Mouse (Mus musculus): ENCODE measurements at regions not wholly inside any gene's neighbourhood (a gene's known extent, or its start where the extent isn't known, plus 50 kb on each side); places are given as distances from the start of the nearest gene placed in this dataset.

- Histone ChIP-seq H3K27me3 (ENCODE audit: control insufficient read depth, insufficient read depth, low read length) (no peaks in the 10 kb centered on the region), H3K4me3 (ENCODE audit: low read depth, low read length) (no peak overlapping the region), H3K27ac (ENCODE audit: low read depth, low read length) (no peak overlapping the region), H3K36me3 (ENCODE audit: control insufficient read depth, insufficient read depth, low read length) (no peaks in the 10 kb centered on the region), H3K4me1 (replicated peaks; ENCODE audit: control insufficient read depth, insufficient read depth, low read length) (no peaks in the 10 kb centered on the region), H3K9ac (ENCODE audit: low read depth, low read length) (no peak overlapping the region), H3K4me2 (replicated peaks; ENCODE audit: low read depth, low read length) (no peak overlapping the region), H3K9me3 (ENCODE audit: control insufficient read depth, low read length) (no peaks in the 10 kb centered on the region)
- ATAC-seq (ENCODE audit: low FRiP score) (peak; percentile 63), DNase-seq (ENCODE audit: low spot score) (peak; percentile 11)
- WGBS, result 45% methylated on average over 4 of the region's 4 CpGs
Measured at GRCm38 (mm10) chr15:42047088-42047976, 1913.2 kb downstream of the 9330182O14Rik start.

- no peak for DNase-seq (ENCODE audit: low spot score)
- H3K27me3 ChIP-seq (ENCODE audit: control insufficient read depth, insufficient read depth, low read length), result no peaks in the 10 kb centered on the region
- no peaks in the 10 kb centered on the region for H3K9me3 ChIP-seq (ENCODE audit: control insufficient read depth, low read length)
- 76% methylated on average over 3 of the region's 3 CpGs for WGBS
- no peak for ATAC-seq (ENCODE audit: low FRiP score)
- no peak overlapping the region for H3K4me3 ChIP-seq (ENCODE audit: low read depth, low read length)
- H3K4me1 ChIP-seq (replicated peaks; ENCODE audit: control insufficient read depth, insufficient read depth, low read length), result no peaks in the 10 kb centered on the region
- H3K27ac ChIP-seq (ENCODE audit: low read depth, low read length), result no peak overlapping the region
- no peaks in the 10 kb centered on the region for H3K36me3 ChIP-seq (ENCODE audit: control insufficient read depth, insufficient read depth, low read length)
- H3K4me2 ChIP-seq (replicated peaks; ENCODE audit: low read depth, low read length), result no peak overlapping the region
- no peak overlapping the region for H3K9ac ChIP-seq (ENCODE audit: low read depth, low read length)
Measured at GRCm38 (mm10) chr15:42056772-42057171, 1922.6 kb downstream of the 9330182O14Rik start.

- Histone ChIP-seq H3K4me1 (replicated peaks; ENCODE audit: control insufficient read depth, insufficient read depth, low read length) (no peaks in the 10 kb centered on the region), H3K9ac (ENCODE audit: low read depth, low read length) (no peak overlapping the region), H3K4me3 (ENCODE audit: low read depth, low read length) (no peak overlapping the region), H3K4me2 (replicated peaks; ENCODE audit: low read depth, low read length) (no peak overlapping the region), H3K36me3 (ENCODE audit: control insufficient read depth, insufficient read depth, low read length) (no peaks in the 10 kb centered on the region), H3K27ac (ENCODE audit: low read depth, low read length) (no peak overlapping the region), H3K9me3 (ENCODE audit: control insufficient read depth, low read length) (no peaks in the 10 kb centered on the region), H3K27me3 (ENCODE audit: control insufficient read depth, insufficient read depth, low read length) (no peaks in the 10 kb centered on the region)
- ATAC-seq (ENCODE audit: low FRiP score), result no peak
- no peak for DNase-seq (ENCODE audit: low spot score)
- 81% methylated on average over 5 of the region's 5 CpGs for WGBS
Measured at GRCm38 (mm10) chr15:42068207-42068831, 1934.2 kb downstream of the 9330182O14Rik start.

GRCm38 (mm10) chr15:42069072-42069471 is 1934.9 kb downstream of the 9330182O14Rik start:
- H3K36me3 ChIP-seq (ENCODE audit: control insufficient read depth, insufficient read depth, low read length), result no peaks in the 10 kb centered on the region
- DNase-seq (ENCODE audit: low spot score) (no peak), ATAC-seq (ENCODE audit: low FRiP score) (no peak)
- no peak overlapping the region for H3K27ac ChIP-seq (ENCODE audit: low read depth, low read length)
- no peaks in the 10 kb centered on the region for H3K4me1 ChIP-seq (replicated peaks; ENCODE audit: control insufficient read depth, insufficient read depth, low read length)
- H3K4me2 ChIP-seq (replicated peaks; ENCODE audit: low read depth, low read length), result no peak overlapping the region
- H3K9me3 ChIP-seq (ENCODE audit: control insufficient read depth, low read length), result no peaks in the 10 kb centered on the region
- no peak overlapping the region for H3K4me3 ChIP-seq (ENCODE audit: low read depth, low read length)
- no peak overlapping the region for H3K9ac ChIP-seq (ENCODE audit: low read depth, low read length)
- 64% methylated on average over 3 of the region's 3 CpGs for WGBS
- H3K27me3 ChIP-seq (ENCODE audit: control insufficient read depth, insufficient read depth, low read length), result no peaks in the 10 kb centered on the region

- Histone ChIP-seq H3K27me3 (ENCODE audit: control insufficient read depth, insufficient read depth, low read length) (no peaks in the 10 kb centered on the region), H3K4me1 (replicated peaks; ENCODE audit: control insufficient read depth, insufficient read depth, low read length) (no peaks in the 10 kb centered on the region), H3K27ac (ENCODE audit: low read depth, low read length) (no peak overlapping the region), H3K9me3 (ENCODE audit: control insufficient read depth, low read length) (no peaks in the 10 kb centered on the region), H3K4me3 (ENCODE audit: low read depth, low read length) (no peak overlapping the region), H3K36me3 (ENCODE audit: control insufficient read depth, insufficient read depth, low read length) (no peaks in the 10 kb centered on the region), H3K4me2 (replicated peaks; ENCODE audit: low read depth, low read length) (no peak overlapping the region), H3K9ac (ENCODE audit: low read depth, low read length) (no peak overlapping the region)
- ATAC-seq (ENCODE audit: low FRiP score) (no peak), DNase-seq (ENCODE audit: low spot score) (no peak)
Measured at GRCm38 (mm10) chr15:42073486-42073885, 1939.3 kb downstream of the 9330182O14Rik start.

GRCm38 (mm10) chr15:42082436-42082835 is 1948.3 kb downstream of the 9330182O14Rik start:
- no peak for DNase-seq (ENCODE audit: low spot score)
- no peaks in the 10 kb centered on the region for H3K27me3 ChIP-seq (ENCODE audit: control insufficient read depth, insufficient read depth, low read length)
- no peak overlapping the region for H3K27ac ChIP-seq (ENCODE audit: low read depth, low read length)
- H3K4me2 ChIP-seq (replicated peaks; ENCODE audit: low read depth, low read length), result no peak overlapping the region
- H3K36me3 ChIP-seq (ENCODE audit: control insufficient read depth, insufficient read depth, low read length), result no peaks in the 10 kb centered on the region
- no peak for ATAC-seq (ENCODE audit: low FRiP score)
- no peak overlapping the region for H3K4me3 ChIP-seq (ENCODE audit: low read depth, low read length)
- no peak overlapping the region for H3K9ac ChIP-seq (ENCODE audit: low read depth, low read length)
- no peaks in the 10 kb centered on the region for H3K4me1 ChIP-seq (replicated peaks; ENCODE audit: control insufficient read depth, insufficient read depth, low read length)
- 90% methylated on average over 2 of the region's 2 CpGs for WGBS
- H3K9me3 ChIP-seq (ENCODE audit: control insufficient read depth, low read length), result no peaks in the 10 kb centered on the region

GRCm38 (mm10) chr15:42100730-42101129 is 1966.6 kb downstream of the 9330182O14Rik start:
- no peak for ATAC-seq (ENCODE audit: low FRiP score)
- 47% methylated on average over 2 of the region's 2 CpGs for WGBS
- no peak overlapping the region for H3K4me2 ChIP-seq (replicated peaks; ENCODE audit: low read depth, low read length)

GRCm38 (mm10) chr15:42104816-42105215 is 1970.7 kb downstream of the 9330182O14Rik start:
- no peak for ATAC-seq (ENCODE audit: low FRiP score)

More at GRCm38 (mm10) chr15:42100730-42101129, 1966.6 kb downstream of the 9330182O14Rik start:
- no peak overlapping the region for H3K4me3 ChIP-seq (ENCODE audit: low read depth, low read length)
- H3K36me3 ChIP-seq (ENCODE audit: control insufficient read depth, insufficient read depth, low read length), result no peaks in the 10 kb centered on the region
- no peaks in the 10 kb centered on the region for H3K27me3 ChIP-seq (ENCODE audit: control insufficient read depth, insufficient read depth, low read length)
- no peaks in the 10 kb centered on the region for H3K9me3 ChIP-seq (ENCODE audit: control insufficient read depth, low read length)
- no peak for DNase-seq (ENCODE audit: low spot score)
- no peak overlapping the region for H3K27ac ChIP-seq (ENCODE audit: low read depth, low read length)
- H3K4me1 ChIP-seq (replicated peaks; ENCODE audit: control insufficient read depth, insufficient read depth, low read length), result no peaks in the 10 kb centered on the region
- H3K9ac ChIP-seq (ENCODE audit: low read depth, low read length), result no peak overlapping the region

GRCm38 (mm10) chr15:42107106-42107505 is 1972.9 kb downstream of the 9330182O14Rik start:
- no peaks in the 10 kb centered on the region for H3K4me1 ChIP-seq (replicated peaks; ENCODE audit: control insufficient read depth, insufficient read depth, low read length)
- no peak for DNase-seq (ENCODE audit: low spot score)
- no peak overlapping the region for H3K4me3 ChIP-seq (ENCODE audit: low read depth, low read length)
- no peak overlapping the region for H3K9ac ChIP-seq (ENCODE audit: low read depth, low read length)
- no peaks in the 10 kb centered on the region for H3K9me3 ChIP-seq (ENCODE audit: control insufficient read depth, low read length)
- no peaks in the 10 kb centered on the region for H3K36me3 ChIP-seq (ENCODE audit: control insufficient read depth, insufficient read depth, low read length)
- no peak for ATAC-seq (ENCODE audit: low FRiP score)
- H3K27ac ChIP-seq (ENCODE audit: low read depth, low read length), result no peak overlapping the region
- no peaks in the 10 kb centered on the region for H3K27me3 ChIP-seq (ENCODE audit: control insufficient read depth, insufficient read depth, low read length)
- H3K4me2 ChIP-seq (replicated peaks; ENCODE audit: low read depth, low read length), result no peak overlapping the region

More at GRCm38 (mm10) chr15:42104816-42105215, 1970.7 kb downstream of the 9330182O14Rik start:
- no peaks in the 10 kb centered on the region for H3K4me1 ChIP-seq (replicated peaks; ENCODE audit: control insufficient read depth, insufficient read depth, low read length)
- no peaks in the 10 kb centered on the region for H3K9me3 ChIP-seq (ENCODE audit: control insufficient read depth, low read length)
- DNase-seq (ENCODE audit: low spot score), result peak; percentile 26
- no peak overlapping the region for H3K27ac ChIP-seq (ENCODE audit: low read depth, low read length)
- H3K9ac ChIP-seq (ENCODE audit: low read depth, low read length), result no peak overlapping the region
- H3K36me3 ChIP-seq (ENCODE audit: control insufficient read depth, insufficient read depth, low read length), result no peaks in the 10 kb centered on the region
- no peak overlapping the region for H3K4me2 ChIP-seq (replicated peaks; ENCODE audit: low read depth, low read length)
- WGBS, result 64% methylated on average over 2 of the region's 2 CpGs
- H3K4me3 ChIP-seq (ENCODE audit: low read depth, low read length), result no peak overlapping the region
- H3K27me3 ChIP-seq (ENCODE audit: control insufficient read depth, insufficient read depth, low read length), result no peaks in the 10 kb centered on the region
